Mouse (Mus musculus) liver, embryonic 16.5 days (tissue): ENCODE results near the gene Celf3. TPM values are rescaled to one million over a fixed set of nuclear protein-coding genes. Genes with fewer than 3 reads are reported as not detected.

Experiments
- ATAC-seq: fragments of 200-750 bp; cut with Nextera tagmentation; 2 replicates; pipeline ENCODE4 v1.8.0; 2017; ENCODE audit warnings: low read depth, mild to moderate bottlenecking, moderate number of reproducible peaks, moderate library complexity
- H3K27ac ChIP-seq: fragments of 300-500 bp; sonication (generic); 2 replicates; pipeline ENCODE4 v1.5.1; 2014; ENCODE audit warnings: mild to moderate bottlenecking, low read length
- H3K27me3 ChIP-seq: fragments of 300-500 bp; sonication (generic); 2 replicates; pipeline ENCODE4 v1.6.1; 2014; ENCODE audit warnings: low read depth, low read length, mixed read lengths; ENCODE audit not compliant: control insufficient read depth, insufficient read depth
- H3K36me3 ChIP-seq: fragments of 300-500 bp; sonication (generic); 2 replicates; pipeline ENCODE4 v1.6.1; 2014; ENCODE audit warnings: mild to moderate bottlenecking; ENCODE audit not compliant: control insufficient read depth, insufficient read depth
- H3K4me1 ChIP-seq: fragments of 300-500 bp; sonication (generic); 2 replicates; pipeline ENCODE4 v1.6.1; 2014; ENCODE audit warnings: low read depth, low read length, mixed read lengths; ENCODE audit not compliant: control insufficient read depth
- H3K4me2 ChIP-seq: fragments of 300-500 bp; sonication (generic); 2 replicates; pipeline ENCODE4 v1.6.1; 2014; ENCODE audit warnings: low read depth, low read length, mixed read lengths
- H3K4me3 ChIP-seq: fragments of 300-500 bp; sonication (generic); 2 replicates; pipeline ENCODE4 v1.5.1; 2014; ENCODE audit warnings: low read depth, mild to moderate bottlenecking, low read length
- H3K9ac ChIP-seq: fragments of 300-500 bp; sonication (generic); 2 replicates; pipeline ENCODE4 v1.6.1; 2014; ENCODE audit warnings: low read depth, low read length
- H3K9me3 ChIP-seq: fragments of 300-500 bp; sonication (generic); replicated peaks from 2 replicates; pipeline ENCODE4 v1.6.1; 2016; ENCODE audit warnings: low read length; ENCODE audit not compliant: control insufficient read depth
- WGBS: fragments of 180-500 bp; shearing (Covaris S2); extraction: QIAGEN DNeasy Blood & Tissue Kit; methylation state at CpG from one replicate; pipeline ENCODE4 v1.1.7; 2014; ENCODE audit not compliant: insufficient replicate concordance; 5-methylcytosine and 5-hydroxymethylcytosine counted together
- polyA plus RNA-seq: library from polyadenylated mRNA; unstranded; fragments of >200 nt; fragmentation: Nextera tagmentation; extraction: Ambion mirVana; gene quantifications from 2 replicates; pipeline ENCODE4 v1.2.1, GENCODE M21; 2015

The Celf3 gene
- polyA plus RNA-seq, 1 experiment from 2014 or later = 0.18 TPM

GRCm38 (mm10) chr3:94457055-94457454 lies 21.0 kb upstream of the Celf3 start:
- no peaks in the 10 kb centered on the region; the same call in 1 of the 2 replicates for H3K9me3 ChIP-seq
- no peak overlapping the region for H3K27ac ChIP-seq
- no peaks in the 10 kb centered on the region for H3K36me3 ChIP-seq
- no peak overlapping the region for H3K9ac ChIP-seq
- WGBS = 58% methylated on average over 3 of the region's 3 CpGs
- no peak for ATAC-seq
- no peak overlapping the region for H3K4me3 ChIP-seq
- H3K4me1 ChIP-seq = peaks cover 3% of the 10 kb centered on the region; the same call in 1 of the 2 replicates
- no peaks in the 10 kb centered on the region for H3K27me3 ChIP-seq
- H3K4me2 ChIP-seq = no peak overlapping the region

- no peak overlapping the region for H3K4me3 ChIP-seq
- H3K27ac ChIP-seq = no peak overlapping the region
- no peak overlapping the region for H3K4me2 ChIP-seq
- ATAC-seq = no peak
- H3K36me3 ChIP-seq = no peaks in the 10 kb centered on the region
- H3K27me3 ChIP-seq = no peaks in the 10 kb centered on the region
- 68% methylated on average over 2 of the region's 2 CpGs for WGBS
- no peaks in the 10 kb centered on the region; the same call in 1 of the 2 replicates for H3K9me3 ChIP-seq
- H3K9ac ChIP-seq = no peak overlapping the region
- peaks cover 3% of the 10 kb centered on the region; the same call in 1 of the 2 replicates for H3K4me1 ChIP-seq
Observed at GRCm38 (mm10) chr3:94459834-94460233, 18.3 kb upstream of the Celf3 start.

GRCm38 (mm10) chr3:94463926-94464578 lies 14.0 kb upstream of the Celf3 start:
- ATAC-seq = peak; percentile 41; the same call in 1 of the 2 replicates
- Histone ChIP-seq H3K9ac (no peak overlapping the region), H3K4me2 (no peak overlapping the region), H3K4me3 (no peak overlapping the region), H3K9me3 (no peaks in the 10 kb centered on the region), H3K27ac (no peak overlapping the region), H3K36me3 (no peaks in the 10 kb centered on the region), H3K4me1 (no peaks in the 10 kb centered on the region), H3K27me3 (peaks cover 2% of the 10 kb centered on the region; the same call in 1 of the 2 replicates)
- WGBS = 63% methylated on average over 11 of the region's 11 CpGs

- Histone ChIP-seq H3K27me3 (peaks cover 2% of the 10 kb centered on the region; the same call in 1 of the 2 replicates), H3K27ac (no peak overlapping the region), H3K4me3 (no peak overlapping the region), H3K36me3 (no peaks in the 10 kb centered on the region), H3K9me3 (no peaks in the 10 kb centered on the region), H3K4me1 (no peaks in the 10 kb centered on the region), H3K9ac (no peak overlapping the region), H3K4me2 (no peak overlapping the region)
- WGBS = 65% methylated on average over 13 of the region's 13 CpGs
- no peak for ATAC-seq
Observed at GRCm38 (mm10) chr3:94465632-94466430, 12.3 kb upstream of the Celf3 start.

- no peak for ATAC-seq
- Histone ChIP-seq H3K9ac (no peak overlapping the region), H3K4me3 (no peak overlapping the region), H3K4me2 (no peak overlapping the region), H3K36me3 (no peaks in the 10 kb centered on the region), H3K27me3 (peaks cover 5% of the 10 kb centered on the region), H3K9me3 (no peaks in the 10 kb centered on the region), H3K27ac (no peak overlapping the region), H3K4me1 (no peaks in the 10 kb centered on the region; the same call in 1 of the 2 replicates)
- 38% methylated on average over 3 of the region's 3 CpGs for WGBS
Observed at GRCm38 (mm10) chr3:94468931-94469330, 9.2 kb upstream of the Celf3 start.

GRCm38 (mm10) chr3:94472447-94473114 lies 5.5 kb upstream of the Celf3 start:
- Histone ChIP-seq H3K9me3 (no peaks in the 10 kb centered on the region), H3K27ac (no peak overlapping the region), H3K4me1 (no peaks in the 10 kb centered on the region; the same call in 1 of the 2 replicates), H3K27me3 (peaks cover 5% of the 10 kb centered on the region), H3K4me3 (no peak overlapping the region), H3K4me2 (no peak overlapping the region), H3K9ac (no peak overlapping the region), H3K36me3 (no peaks in the 10 kb centered on the region)
- 20% methylated on average over 28 of the region's 28 CpGs for WGBS
- ATAC-seq = 0 out of 2 replicates have a peak, but pooled peaks have one; percentile 24

GRCm38 (mm10) chr3:94473115-94473505 lies 5.0 kb upstream of the Celf3 start:
- Histone ChIP-seq H3K27ac (no peak overlapping the region), H3K4me2 (no peak overlapping the region), H3K4me3 (no peak overlapping the region), H3K4me1 (no peaks in the 10 kb centered on the region; the same call in none of the 2 replicates), H3K9ac (no peak overlapping the region), H3K36me3 (no peaks in the 10 kb centered on the region), H3K27me3 (peaks cover 4% of the 10 kb centered on the region), H3K9me3 (no peaks in the 10 kb centered on the region)
- no peak for ATAC-seq
- WGBS = 60% methylated on average over 10 of the region's 10 CpGs

GRCm38 (mm10) chr3:94473567-94474232 lies 4.4 kb upstream of the Celf3 start:
- no peaks in the 10 kb centered on the region; the same call in none of the 2 replicates for H3K4me1 ChIP-seq
- H3K4me3 ChIP-seq = no peak overlapping the region
- no peaks in the 10 kb centered on the region for H3K36me3 ChIP-seq
- ATAC-seq = no peak
- H3K27ac ChIP-seq = no peak overlapping the region
- WGBS = 33% methylated on average over 5 of the region's 5 CpGs
- no peak overlapping the region for H3K4me2 ChIP-seq
- no peak overlapping the region for H3K9ac ChIP-seq
- peaks cover 7% of the 10 kb centered on the region for H3K27me3 ChIP-seq
- no peaks in the 10 kb centered on the region for H3K9me3 ChIP-seq
